Mouse (Mus musculus): ENCODE measurements around the gene Dpf3. TPM values are rescaled to one million over a fixed set of nuclear protein-coding genes. Genes with fewer than 3 reads are reported as not detected.

Dpf3 gene
- polyA plus RNA-seq, 1 experiment, result 24.7 TPM

- no peak for TF ChIP-seq POLR2A (IDR thresholded peaks at IDR 0.05; ENCODE audit: borderline replicate concordance, control insufficient read depth, low read depth, low read length)
- TF ChIP-seq CTCF (IDR thresholded peaks at IDR 0.05; ENCODE audit: control insufficient read depth, insufficient read depth, low read length), result no peak
- WGBS, result 51% methylated on average over 5 of the region's 5 CpGs
- Histone ChIP-seq H3K4me3 (replicated peaks; ENCODE audit: control insufficient read depth, low read depth, low read length) (no peak overlapping the region), H3K27ac (ENCODE audit: control insufficient read depth, insufficient read depth, low read depth, low read length, poor library complexity) (no peak overlapping the region), H3K4me1 (ENCODE audit: control insufficient read depth, insufficient read depth, low read length) (peaks cover 1% of the 10 kb centered on the region)
Measured at GRCm38 (mm10) chr12:83473987-83474600, 13.4 kb downstream of the Dpf3 start.

- Histone ChIP-seq H3K4me3 (replicated peaks; ENCODE audit: control insufficient read depth, low read depth, low read length) (no peak overlapping the region), H3K4me1 (ENCODE audit: control insufficient read depth, insufficient read depth, low read length) (no peaks in the 10 kb centered on the region), H3K27ac (ENCODE audit: control insufficient read depth, insufficient read depth, low read depth, low read length, poor library complexity) (no peak overlapping the region)
- TF ChIP-seq POLR2A (IDR thresholded peaks at IDR 0.05; ENCODE audit: borderline replicate concordance, control insufficient read depth, low read depth, low read length), result no peak
- no peak for TF ChIP-seq CTCF (IDR thresholded peaks at IDR 0.05; ENCODE audit: control insufficient read depth, insufficient read depth, low read length)
- 64% methylated on average over 7 of the region's 7 CpGs for WGBS
Measured at GRCm38 (mm10) chr12:83471760-83472159, 15.8 kb downstream of the Dpf3 start.

- Histone ChIP-seq H3K4me1 (ENCODE audit: control insufficient read depth, insufficient read depth, low read length) (no peaks in the 10 kb centered on the region), H3K27ac (ENCODE audit: control insufficient read depth, insufficient read depth, low read depth, low read length, poor library complexity) (no peak overlapping the region), H3K4me3 (replicated peaks; ENCODE audit: control insufficient read depth, low read depth, low read length) (no peak overlapping the region)
- 80% methylated on average over 9 of the region's 9 CpGs for WGBS
- TF ChIP-seq CTCF (IDR thresholded peaks at IDR 0.05; ENCODE audit: control insufficient read depth, insufficient read depth, low read length), result no peak
- no peak for TF ChIP-seq POLR2A (IDR thresholded peaks at IDR 0.05; ENCODE audit: borderline replicate concordance, control insufficient read depth, low read depth, low read length)
Measured at GRCm38 (mm10) chr12:83470085-83470484, 17.4 kb downstream of the Dpf3 start.

- no peak overlapping the region for H3K27ac ChIP-seq (ENCODE audit: control insufficient read depth, insufficient read depth, low read depth, low read length, poor library complexity)
- H3K4me3 ChIP-seq (replicated peaks; ENCODE audit: control insufficient read depth, low read depth, low read length), result no peak overlapping the region
- H3K4me1 ChIP-seq (ENCODE audit: control insufficient read depth, insufficient read depth, low read length), result no peaks in the 10 kb centered on the region
- TF ChIP-seq POLR2A (IDR thresholded peaks at IDR 0.05; ENCODE audit: borderline replicate concordance, control insufficient read depth, low read depth, low read length), result no peak
- TF ChIP-seq CTCF (IDR thresholded peaks at IDR 0.05; ENCODE audit: control insufficient read depth, insufficient read depth, low read length), result no peak
- whole genome bisulfite sequencing, result 51% methylated on average over 6 of the region's 6 CpGs
Measured at GRCm38 (mm10) chr12:83466508-83467430, 20.7 kb downstream of the Dpf3 start.

GRCm38 (mm10) chr12:83466053-83466452 lies 21.5 kb downstream of the Dpf3 start:
- no peak overlapping the region for H3K27ac ChIP-seq (ENCODE audit: control insufficient read depth, insufficient read depth, low read depth, low read length, poor library complexity)
- WGBS, result 85% methylated on average over 4 of the region's 4 CpGs

GRCm38 (mm10) chr12:83460272-83460671 lies 27.2 kb downstream of the Dpf3 start:
- Histone ChIP-seq H3K27ac (ENCODE audit: control insufficient read depth, insufficient read depth, low read depth, low read length, poor library complexity) (no peak overlapping the region), H3K4me3 (replicated peaks; ENCODE audit: control insufficient read depth, low read depth, low read length) (no peak overlapping the region), H3K4me1 (ENCODE audit: control insufficient read depth, insufficient read depth, low read length) (no peaks in the 10 kb centered on the region)
- WGBS, result 76% methylated on average over 3 of the region's 3 CpGs
- TF ChIP-seq CTCF (IDR thresholded peaks at IDR 0.05; ENCODE audit: control insufficient read depth, insufficient read depth, low read length), result no peak
- TF ChIP-seq POLR2A (IDR thresholded peaks at IDR 0.05; ENCODE audit: borderline replicate concordance, control insufficient read depth, low read depth, low read length), result no peak

More at GRCm38 (mm10) chr12:83466053-83466452, 21.5 kb downstream of the Dpf3 start:
- H3K4me1 ChIP-seq (ENCODE audit: control insufficient read depth, insufficient read depth, low read length), result no peaks in the 10 kb centered on the region
- H3K4me3 ChIP-seq (replicated peaks; ENCODE audit: control insufficient read depth, low read depth, low read length), result no peak overlapping the region
- TF ChIP-seq CTCF (IDR thresholded peaks at IDR 0.05; ENCODE audit: control insufficient read depth, insufficient read depth, low read length) (no peak), POLR2A (IDR thresholded peaks at IDR 0.05; ENCODE audit: borderline replicate concordance, control insufficient read depth, low read depth, low read length) (no peak)

GRCm38 (mm10) chr12:83454697-83455321 lies 32.7 kb downstream of the Dpf3 start:
- H3K27ac ChIP-seq (ENCODE audit: control insufficient read depth, insufficient read depth, low read depth, low read length, poor library complexity), result no peak overlapping the region
- H3K4me3 ChIP-seq (replicated peaks; ENCODE audit: control insufficient read depth, low read depth, low read length), result no peak overlapping the region
- no peak for TF ChIP-seq CTCF (IDR thresholded peaks at IDR 0.05; ENCODE audit: control insufficient read depth, insufficient read depth, low read length)
- TF ChIP-seq POLR2A (IDR thresholded peaks at IDR 0.05; ENCODE audit: borderline replicate concordance, control insufficient read depth, low read depth, low read length), result no peak
- no peaks in the 10 kb centered on the region for H3K4me1 ChIP-seq (ENCODE audit: control insufficient read depth, insufficient read depth, low read length)
- whole genome bisulfite sequencing, result 51% methylated on average over 5 of the region's 5 CpGs

- no peaks in the 10 kb centered on the region for H3K4me1 ChIP-seq (ENCODE audit: control insufficient read depth, insufficient read depth, low read length)
- no peak overlapping the region for H3K4me3 ChIP-seq (replicated peaks; ENCODE audit: control insufficient read depth, low read depth, low read length)
- no peak for TF ChIP-seq CTCF (IDR thresholded peaks at IDR 0.05; ENCODE audit: control insufficient read depth, insufficient read depth, low read length)
- TF ChIP-seq POLR2A (IDR thresholded peaks at IDR 0.05; ENCODE audit: borderline replicate concordance, control insufficient read depth, low read depth, low read length), result no peak
- no peak overlapping the region for H3K27ac ChIP-seq (ENCODE audit: control insufficient read depth, insufficient read depth, low read depth, low read length, poor library complexity)
- 74% methylated on average over 8 of the region's 8 CpGs for WGBS
Measured at GRCm38 (mm10) chr12:83451850-83452249, 35.7 kb downstream of the Dpf3 start.

All from bone marrow, adult 2 months (tissue).